Mouse (Mus musculus) G1E (cell line): Measurements from ENCODE around the gene Heatr5a.

Experiments used
- CTCF ChIP-seq: IDR thresholded peaks from 2 replicates; pipeline ENCODE4 v1.5.1; 2012; ENCODE audit warnings: low read depth, low read length, inconsistent platforms, mixed read lengths
- GATA1 ChIP-seq: IDR thresholded peaks from 2 replicates; pipeline ENCODE4 v1.6.1; 2012; ENCODE audit warnings: borderline replicate concordance, low read length, inconsistent platforms, mixed read lengths
- GATA2 ChIP-seq: IDR thresholded peaks from 2 replicates; pipeline ENCODE4 v1.6.1; 2012; ENCODE audit warnings: low read depth, low read length, inconsistent platforms, borderline replicate concordance
- POLR2AphosphoS5 ChIP-seq: IDR thresholded peaks from 2 replicates; pipeline ENCODE4 v1.6.1; 2012; ENCODE audit warnings: low read depth, low read length, inconsistent platforms; ENCODE audit not compliant: insufficient replicate concordance

GRCm38 (mm10) chr12:51844771-51845256 lies 126.3 kb downstream of the Heatr5a start:
- TF ChIP-seq CTCF (no peak), GATA1 (no peak), POLR2AphosphoS5 (no peak), GATA2 (no peak)
